Mouse (Mus musculus) kidney, adult 9 months (tissue): ENCODE data around the gene Anks6.

ENCODE experiments used
- DNase-seq: peaks from one replicate; pipeline ENCODE4 v3.0.0; 2022

Gene Anks6

GRCm38 (mm10) chr4:47043866-47044265 lies 13.4 kb downstream of the Anks6 start:
- peak; percentile 55 for DNase-seq

GRCm38 (mm10) chr4:47039586-47039985 lies 17.6 kb downstream of the Anks6 start:
- DNase-seq: peak; percentile 92

- peak; percentile 82 for DNase-seq
These were observed 19.9 kb downstream of the Anks6 start for GRCm38 (mm10) chr4:47037321-47037657.

GRCm38 (mm10) chr4:47036486-47037320 lies 20.5 kb downstream of the Anks6 start:
- DNase-seq: no peak

GRCm38 (mm10) chr4:47035536-47035935 lies 21.7 kb downstream of the Anks6 start:
- DNase-seq: no peak

- DNase-seq: no peak
These were observed 25.1 kb downstream of the Anks6 start for GRCm38 (mm10) chr4:47032171-47032570.

- no peak for DNase-seq
These were observed 28.4 kb downstream of the Anks6 start for GRCm38 (mm10) chr4:47028791-47029190.

GRCm38 (mm10) chr4:47023949-47024348 lies 33.3 kb downstream of the Anks6 start:
- no peak for DNase-seq

GRCm38 (mm10) chr4:47022804-47023603 lies 34.2 kb downstream of the Anks6 start:
- no peak for DNase-seq

- peak; percentile 70 for DNase-seq
These were observed 36.7 kb downstream of the Anks6 start for GRCm38 (mm10) chr4:47020563-47020962.

GRCm38 (mm10) chr4:47015156-47015555 lies 42.1 kb downstream of the Anks6 start:
- DNase-seq: no peak

- DNase-seq: no peak
These were observed 44.8 kb downstream of the Anks6 start for GRCm38 (mm10) chr4:47012476-47012875.

- DNase-seq: peak; percentile 47
These were observed 46.6 kb downstream of the Anks6 start for GRCm38 (mm10) chr4:47010400-47011231.

GRCm38 (mm10) chr4:47000626-47001395 lies 56.4 kb downstream of the Anks6 start:
- DNase-seq: no peak

GRCm38 (mm10) chr4:46997969-46998368 lies 59.3 kb downstream of the Anks6 start:
- DNase-seq: no peak

GRCm38 (mm10) chr4:46992827-46993473 lies 64.3 kb downstream of the Anks6 start:
- DNase-seq: peak; percentile 22

GRCm38 (mm10) chr4:46991959-46992316 lies 65.3 kb downstream of the Anks6 start:
- DNase-seq: no peak

GRCm38 (mm10) chr4:46991016-46991958 lies 65.9 kb downstream of the Anks6 start, which contains the start of gene Gabbr2:
Gene Gabbr2, minus strand, starts transcription at chr4:46991873.
- DNase-seq: no peak

GRCm38 (mm10) chr4:46990281-46991015 lies 66.8 kb downstream of the Anks6 start:
- no peak for DNase-seq

GRCm38 (mm10) chr4:46989842-46990241 lies 67.4 kb downstream of the Anks6 start:
- peak; percentile 38 for DNase-seq
